Mouse (Mus musculus): ENCODE results near the gene Dkkl1. TPM values are rescaled to one million over a fixed set of nuclear protein-coding genes. Genes with fewer than 3 reads are reported as not detected.

Gene Dkkl1
- polyA plus RNA-seq, 1 experiment from 2014 or later, result 0.84 TPM

DNA sequence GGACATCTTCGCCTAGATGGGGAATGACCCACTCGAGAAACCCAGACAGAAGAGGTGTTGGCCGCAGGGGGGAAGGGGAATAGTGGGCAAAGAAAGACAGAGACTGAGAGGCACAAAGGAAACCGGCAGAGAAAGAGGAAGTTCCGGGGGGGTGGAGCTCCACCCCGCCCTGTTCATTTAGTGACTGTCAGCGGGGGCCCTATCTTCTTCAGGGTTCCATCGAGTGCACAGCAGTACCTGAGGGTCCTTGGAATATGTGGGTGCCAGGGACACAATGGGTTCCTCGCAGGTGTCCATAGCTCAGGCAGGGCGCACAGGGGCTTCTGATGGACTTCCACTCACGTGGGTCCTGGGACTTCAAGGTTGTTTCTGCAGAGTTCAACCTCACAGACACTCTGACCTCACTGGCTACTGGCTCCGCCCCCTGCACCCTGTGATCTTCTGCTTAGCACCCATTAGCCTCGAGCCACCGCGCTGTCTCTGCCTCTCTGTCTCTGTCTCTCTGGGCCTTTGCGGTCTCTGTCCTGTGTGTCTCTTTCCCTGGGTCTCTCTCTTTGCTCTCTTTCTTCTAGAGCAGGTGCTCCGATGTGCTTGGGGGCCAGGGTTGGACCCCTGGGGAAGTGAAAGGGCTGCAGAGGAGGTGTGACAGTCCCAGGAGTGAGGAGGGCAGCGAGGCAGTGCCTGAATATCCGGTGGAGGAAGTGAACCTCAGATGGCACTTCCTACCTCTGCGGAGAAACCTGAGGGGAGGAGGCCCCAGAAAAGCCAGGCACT is 27.0 kb upstream of the Dkkl1 start, which contains the start of gene Cd37:
Cd37 (minus strand) TSS at position 393 of the 774 bp plus-strand sequence.
- Histone ChIP-seq H3K9me3 (ENCODE audit: control insufficient read depth, low read length) (no peaks in the 10 kb centered on the region), H3K4me3 (ENCODE audit: low read length) (no peak within 1 kb of the TSS), H3K27ac (ENCODE audit: low read length) (no peak within 1 kb of the TSS), H3K27me3 (ENCODE audit: control insufficient read depth, insufficient read depth, low read depth, low read length) (no peaks in the 10 kb centered on the region), H3K9ac (ENCODE audit: low read length) (no peak within 1 kb of the TSS), H3K4me1 (replicated peaks; ENCODE audit: control insufficient read depth, insufficient read depth, low read length) (peaks cover 16% of the 10 kb centered on the region), H3K36me3 (ENCODE audit: control insufficient read depth, insufficient read depth, low read length) (no peaks in the 10 kb centered on the region), H3K4me2 (ENCODE audit: low read depth, low read length) (no peak within 1 kb of the TSS)
- ATAC-seq (ENCODE audit: low read depth), result no peak
- 34% methylated on average over 20 of the region's 20 CpGs for WGBS

DNA sequence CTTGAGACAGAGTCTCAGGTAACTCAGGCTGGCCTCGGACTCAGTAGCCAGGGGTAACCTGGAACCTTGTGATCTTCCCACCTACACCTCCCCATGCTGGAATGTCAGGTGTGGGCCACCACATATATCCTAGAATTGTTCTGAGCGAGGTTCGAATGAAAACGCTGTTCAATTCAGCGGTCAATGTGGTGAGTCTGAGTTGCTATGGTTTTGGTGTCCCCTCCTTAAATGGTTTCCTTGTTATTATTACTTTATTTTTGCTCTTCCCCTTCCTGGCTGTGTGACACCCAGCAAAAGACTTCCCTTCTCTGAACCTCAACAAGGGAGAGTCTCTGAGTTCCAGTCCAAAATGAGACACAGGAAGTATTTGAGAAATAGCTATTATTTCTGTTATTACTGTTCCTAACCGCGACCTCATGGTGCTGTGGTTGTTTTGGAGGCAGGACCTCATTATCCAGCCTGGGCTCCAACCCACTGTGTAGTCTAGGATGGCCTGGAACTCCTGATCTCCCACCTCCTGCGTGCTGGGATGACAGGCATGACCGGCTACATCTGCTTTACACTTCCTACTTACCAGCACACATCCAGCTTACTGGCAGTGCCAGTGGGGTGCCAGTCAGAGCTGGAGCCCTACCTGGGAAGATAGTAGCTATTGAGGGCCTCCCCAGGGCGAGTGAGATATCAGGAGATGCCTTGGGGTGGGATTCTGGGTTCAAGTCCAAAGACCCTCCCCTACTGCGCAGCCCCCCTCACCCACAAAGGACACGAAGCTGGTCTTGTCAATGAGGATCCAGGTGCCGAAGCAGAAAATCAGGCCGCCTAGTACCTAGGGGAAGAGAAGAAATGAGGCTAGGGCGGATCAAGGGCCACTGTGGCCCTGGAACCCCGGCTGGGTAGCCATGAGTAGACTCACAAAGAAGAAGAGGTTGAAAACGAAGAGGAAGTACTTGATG is 26.1 kb upstream of the Dkkl1 start:
- no peak overlapping the region for H3K4me3 ChIP-seq (ENCODE audit: low read length)
- WGBS, result 66% methylated on average over 17 of the region's 17 CpGs
- H3K27me3 ChIP-seq (ENCODE audit: control insufficient read depth, insufficient read depth, low read depth, low read length), result no peaks in the 10 kb centered on the region
- H3K9ac ChIP-seq (ENCODE audit: low read length), result no peak overlapping the region
- H3K36me3 ChIP-seq (ENCODE audit: control insufficient read depth, insufficient read depth, low read length), result peaks cover 2% of the 10 kb centered on the region; the same call in 1 of the 2 replicates
- ATAC-seq (ENCODE audit: low read depth), result no peak
- no peaks in the 10 kb centered on the region for H3K9me3 ChIP-seq (ENCODE audit: control insufficient read depth, low read length)
- no peak overlapping the region for H3K4me2 ChIP-seq (ENCODE audit: low read depth, low read length)
- H3K4me1 ChIP-seq (replicated peaks; ENCODE audit: control insufficient read depth, insufficient read depth, low read length), result peaks cover 25% of the 10 kb centered on the region
- no peak overlapping the region for H3K27ac ChIP-seq (ENCODE audit: low read length)

DNA sequence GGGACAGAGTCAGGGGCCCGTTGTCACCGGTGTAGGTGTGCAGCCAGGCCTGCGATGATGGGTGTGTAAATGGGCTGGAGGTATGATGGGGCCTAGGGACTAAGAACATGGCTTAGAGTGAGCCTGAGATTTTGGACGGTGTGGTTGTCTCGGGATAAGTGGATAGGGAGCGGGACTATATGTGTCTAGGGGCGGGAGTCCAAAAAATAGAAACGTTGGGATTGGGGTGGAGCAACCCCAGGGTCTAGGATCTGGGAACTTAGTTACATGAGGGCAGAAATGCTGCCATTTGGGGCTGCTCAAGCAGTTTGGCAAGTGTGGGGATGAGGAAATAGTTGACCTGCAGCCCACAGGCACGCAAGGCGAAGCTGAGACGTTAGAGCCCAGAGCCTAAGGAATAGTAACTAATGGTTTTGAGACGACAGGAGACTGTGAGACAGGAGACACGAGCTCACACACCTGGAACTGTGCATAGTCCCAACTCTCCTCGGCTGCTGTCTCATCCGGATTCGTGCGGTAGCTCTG is 23.8 kb upstream of the Dkkl1 start:
- ATAC-seq (ENCODE audit: low read depth), result peak; percentile 23
- no peak overlapping the region for H3K27ac ChIP-seq (ENCODE audit: low read length)

DNA sequence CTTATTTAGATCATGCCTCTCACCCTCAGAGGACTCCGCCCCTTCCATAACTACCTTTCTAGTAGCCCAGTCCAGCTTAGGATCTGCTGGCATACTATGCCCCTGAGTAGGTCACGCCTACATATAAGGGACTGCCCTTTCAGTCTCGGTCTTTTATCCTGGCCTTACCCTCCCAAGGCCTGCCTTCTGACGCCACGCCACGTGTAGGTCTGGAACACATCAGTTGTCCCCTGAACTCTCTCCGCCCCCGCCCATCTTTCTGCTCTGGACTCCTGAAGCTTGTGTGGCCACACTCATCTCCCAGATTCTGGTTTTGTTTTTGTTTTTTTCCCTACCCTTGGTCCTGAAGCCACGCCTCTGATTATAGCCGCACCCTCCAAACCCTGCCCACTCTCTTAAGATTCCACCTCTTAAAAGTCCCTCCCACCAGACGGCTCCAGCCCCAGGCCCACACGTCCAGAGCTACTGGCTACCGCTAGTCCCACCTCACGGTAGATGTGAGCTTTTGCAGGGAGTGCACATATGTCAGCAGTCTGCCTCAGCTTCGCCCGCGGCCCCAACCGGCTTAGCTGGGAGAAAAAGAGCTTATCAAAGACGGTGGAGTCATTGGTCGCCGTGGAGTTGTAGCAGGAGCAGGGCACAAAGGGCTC is 23.1 kb upstream of the Dkkl1 start:
- WGBS, result 6% methylated on average over 21 of the region's 21 CpGs
- Histone ChIP-seq H3K27ac (ENCODE audit: low read length) (no peak overlapping the region; the same call in 1 of the 2 replicates), H3K4me1 (replicated peaks; ENCODE audit: control insufficient read depth, insufficient read depth, low read length) (peaks cover 22% of the 10 kb centered on the region)

More for the DNA sequence above, 23.8 kb upstream of the Dkkl1 start:
- peaks cover 23% of the 10 kb centered on the region for H3K4me1 ChIP-seq (replicated peaks; ENCODE audit: control insufficient read depth, insufficient read depth, low read length)
- H3K4me3 ChIP-seq (ENCODE audit: low read length), result peak overlapping the region; percentile 38
- WGBS, result 28% methylated on average over 17 of the region's 17 CpGs
- no peaks in the 10 kb centered on the region for H3K27me3 ChIP-seq (ENCODE audit: control insufficient read depth, insufficient read depth, low read depth, low read length)
- peak overlapping the region; percentile 56 for H3K4me2 ChIP-seq (ENCODE audit: low read depth, low read length)
- H3K36me3 ChIP-seq (ENCODE audit: control insufficient read depth, insufficient read depth, low read length), result peaks cover 18% of the 10 kb centered on the region
- H3K9me3 ChIP-seq (ENCODE audit: control insufficient read depth, low read length), result no peaks in the 10 kb centered on the region
- H3K9ac ChIP-seq (ENCODE audit: low read length), result peak overlapping the region; percentile 7

DNA sequence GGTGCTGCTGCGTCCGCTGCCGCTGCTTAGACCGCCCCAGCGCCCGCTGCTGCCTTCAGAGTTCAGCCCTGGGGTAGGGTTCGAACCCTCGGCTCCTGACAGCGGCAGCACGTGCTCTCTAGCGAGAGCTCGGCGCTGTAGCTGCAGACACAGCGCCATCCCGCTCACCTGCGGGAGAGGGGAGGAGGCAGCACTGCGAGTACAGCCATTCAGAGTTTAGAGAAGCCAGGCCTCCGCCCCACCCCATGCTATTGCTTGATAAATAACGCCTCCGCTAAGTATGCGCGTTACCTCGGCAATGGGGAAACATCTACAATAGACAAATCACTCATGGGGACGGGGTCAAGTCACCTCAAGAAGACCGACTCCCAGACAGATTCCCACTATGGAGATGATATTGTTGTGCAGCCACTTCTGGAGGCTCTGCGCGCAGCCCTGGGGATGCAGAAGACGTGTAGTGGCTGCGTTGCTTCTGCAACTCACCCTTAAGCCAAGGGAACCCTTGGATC is 22.4 kb upstream of the Dkkl1 start:
- Histone ChIP-seq H3K27ac (ENCODE audit: low read length) (no peak overlapping the region; the same call in 1 of the 2 replicates), H3K9me3 (ENCODE audit: control insufficient read depth, low read length) (no peaks in the 10 kb centered on the region), H3K4me1 (replicated peaks; ENCODE audit: control insufficient read depth, insufficient read depth, low read length) (peaks cover 22% of the 10 kb centered on the region), H3K9ac (ENCODE audit: low read length) (peak overlapping the region; percentile 50), H3K27me3 (ENCODE audit: control insufficient read depth, insufficient read depth, low read depth, low read length) (no peaks in the 10 kb centered on the region), H3K4me3 (ENCODE audit: low read length) (peak overlapping the region; percentile 38), H3K4me2 (ENCODE audit: low read depth, low read length) (peak overlapping the region; percentile 56), H3K36me3 (ENCODE audit: control insufficient read depth, insufficient read depth, low read length) (peaks cover 23% of the 10 kb centered on the region)
- WGBS, result 16% methylated on average over 29 of the region's 29 CpGs
- ATAC-seq (ENCODE audit: low read depth), result 0 out of 2 replicates have a peak, but pooled peaks have one; percentile 6

More for the DNA sequence above, 23.1 kb upstream of the Dkkl1 start:
- peaks cover 18% of the 10 kb centered on the region for H3K36me3 ChIP-seq (ENCODE audit: control insufficient read depth, insufficient read depth, low read length)
- peak; percentile 86 for ATAC-seq (ENCODE audit: low read depth)
- H3K4me2 ChIP-seq (ENCODE audit: low read depth, low read length), result peak overlapping the region; percentile 56
- H3K27me3 ChIP-seq (ENCODE audit: control insufficient read depth, insufficient read depth, low read depth, low read length), result no peaks in the 10 kb centered on the region
- no peaks in the 10 kb centered on the region for H3K9me3 ChIP-seq (ENCODE audit: control insufficient read depth, low read length)
- peak overlapping the region; percentile 7 for H3K9ac ChIP-seq (ENCODE audit: low read length)
- H3K4me3 ChIP-seq (ENCODE audit: low read length), result peak overlapping the region; percentile 38

DNA sequence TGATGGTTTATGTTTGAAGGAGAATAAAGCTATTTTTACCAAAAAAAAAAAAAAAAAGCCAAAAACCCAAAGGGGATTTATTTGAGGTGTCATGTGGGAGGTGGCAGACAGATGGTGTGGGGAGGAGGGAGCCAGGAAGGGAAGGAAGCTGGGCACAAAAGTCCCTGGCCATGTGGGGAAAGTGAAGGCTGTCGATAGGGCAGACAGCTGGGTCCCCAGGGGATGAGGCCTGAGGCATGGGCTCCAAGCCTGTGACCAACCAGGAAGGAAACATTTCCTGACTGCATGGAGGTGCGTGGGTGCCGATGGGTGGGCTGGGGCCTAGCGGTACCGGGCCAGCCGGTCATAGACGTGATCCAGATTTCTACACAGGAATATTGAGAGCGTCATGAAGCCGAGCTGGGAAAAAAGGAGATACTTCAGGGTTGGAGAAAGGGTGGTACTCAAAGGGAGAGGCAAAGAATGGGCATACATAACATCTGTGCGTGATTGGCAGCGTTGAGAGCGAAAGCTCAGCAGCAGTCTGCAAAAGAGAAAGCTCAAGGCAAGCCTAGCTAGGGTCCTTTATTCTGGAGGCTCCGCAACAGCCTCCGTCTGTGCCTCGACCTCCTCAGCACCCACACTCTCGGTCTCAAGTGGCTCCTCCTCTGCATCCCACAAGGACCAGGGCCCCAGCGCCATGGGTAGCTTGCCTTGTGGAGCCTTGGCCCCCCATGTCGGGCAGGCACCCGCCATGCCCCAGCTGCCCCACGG is 21.8 kb upstream of the Dkkl1 start:
- 32% methylated on average over 20 of the region's 20 CpGs for WGBS
- no peak for ATAC-seq (ENCODE audit: low read depth)
- H3K4me3 ChIP-seq (ENCODE audit: low read length), result no peak overlapping the region

DNA sequence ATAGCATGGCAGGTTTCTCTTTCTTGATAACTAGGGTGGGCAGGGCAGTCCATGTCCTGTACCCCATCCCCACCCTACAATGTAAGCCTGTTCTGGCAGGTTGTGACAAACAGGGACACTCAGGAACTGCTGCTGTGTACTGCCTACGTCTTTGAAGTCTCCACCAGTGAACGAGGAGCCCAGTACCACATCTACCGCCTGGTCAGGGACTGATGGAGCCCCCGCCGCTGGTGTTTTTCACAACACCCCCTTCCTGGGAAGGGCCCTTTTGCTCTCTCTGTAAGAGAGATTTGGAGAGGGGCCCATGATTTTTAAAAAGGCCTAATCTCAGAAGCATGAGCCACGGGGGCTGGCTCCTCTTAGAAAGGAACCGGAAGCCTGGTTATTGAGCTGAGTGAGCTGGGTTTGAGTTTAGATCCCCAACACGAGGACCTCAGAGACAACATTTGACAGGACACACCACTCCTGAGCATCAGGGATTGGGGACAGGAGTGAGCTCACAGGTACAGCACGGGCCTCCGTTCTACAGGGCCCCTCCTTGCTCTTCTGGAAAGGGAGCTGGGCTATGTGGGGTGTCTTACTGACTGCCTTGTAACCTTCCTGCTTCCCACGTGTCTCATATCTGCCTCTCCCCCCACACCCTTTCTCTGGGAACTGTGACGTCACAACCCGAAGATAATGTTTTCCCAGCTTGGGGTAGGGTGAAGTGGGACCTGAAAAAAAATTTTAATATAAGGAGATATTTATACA is 20.9 kb upstream of the Dkkl1 start:
- no peak overlapping the region for H3K9ac ChIP-seq (ENCODE audit: low read length)
- no peak overlapping the region for H3K27ac ChIP-seq (ENCODE audit: low read length)
- peaks cover 37% of the 10 kb centered on the region for H3K36me3 ChIP-seq (ENCODE audit: control insufficient read depth, insufficient read depth, low read length)
- peaks cover 22% of the 10 kb centered on the region for H3K4me1 ChIP-seq (replicated peaks; ENCODE audit: control insufficient read depth, insufficient read depth, low read length)
- no peak overlapping the region for H3K4me3 ChIP-seq (ENCODE audit: low read length)
- WGBS, result 54% methylated on average over 13 of the region's 13 CpGs
- H3K9me3 ChIP-seq (ENCODE audit: control insufficient read depth, low read length), result no peaks in the 10 kb centered on the region
- no peak overlapping the region for H3K4me2 ChIP-seq (ENCODE audit: low read depth, low read length)
- no peaks in the 10 kb centered on the region for H3K27me3 ChIP-seq (ENCODE audit: control insufficient read depth, insufficient read depth, low read depth, low read length)
- no peak for ATAC-seq (ENCODE audit: low read depth)

More for the DNA sequence above, 21.8 kb upstream of the Dkkl1 start:
- Histone ChIP-seq H3K36me3 (ENCODE audit: control insufficient read depth, insufficient read depth, low read length) (peaks cover 30% of the 10 kb centered on the region), H3K4me2 (ENCODE audit: low read depth, low read length) (peak overlapping the region; percentile 56), H3K4me1 (replicated peaks; ENCODE audit: control insufficient read depth, insufficient read depth, low read length) (peaks cover 22% of the 10 kb centered on the region), H3K9me3 (ENCODE audit: control insufficient read depth, low read length) (no peaks in the 10 kb centered on the region), H3K9ac (ENCODE audit: low read length) (peak overlapping the region; percentile 50), H3K27me3 (ENCODE audit: control insufficient read depth, insufficient read depth, low read depth, low read length) (no peaks in the 10 kb centered on the region), H3K27ac (ENCODE audit: low read length) (no peak overlapping the region)
